Mouse (Mus musculus) spleen, adult 12 weeks (tissue): ENCODE data around the gene Pea15a.
"Not testable (repeated sequence)": the region's sequence is repeated elsewhere in the genome, so short reads cannot be mapped to it uniquely, and the experiment has no call there.

Experiments used
- DNase-seq: peaks from one replicate; pipeline ENCODE4 v3.0.0; 2022; ENCODE audit warnings: low spot score

The Pea15a gene

DNA sequence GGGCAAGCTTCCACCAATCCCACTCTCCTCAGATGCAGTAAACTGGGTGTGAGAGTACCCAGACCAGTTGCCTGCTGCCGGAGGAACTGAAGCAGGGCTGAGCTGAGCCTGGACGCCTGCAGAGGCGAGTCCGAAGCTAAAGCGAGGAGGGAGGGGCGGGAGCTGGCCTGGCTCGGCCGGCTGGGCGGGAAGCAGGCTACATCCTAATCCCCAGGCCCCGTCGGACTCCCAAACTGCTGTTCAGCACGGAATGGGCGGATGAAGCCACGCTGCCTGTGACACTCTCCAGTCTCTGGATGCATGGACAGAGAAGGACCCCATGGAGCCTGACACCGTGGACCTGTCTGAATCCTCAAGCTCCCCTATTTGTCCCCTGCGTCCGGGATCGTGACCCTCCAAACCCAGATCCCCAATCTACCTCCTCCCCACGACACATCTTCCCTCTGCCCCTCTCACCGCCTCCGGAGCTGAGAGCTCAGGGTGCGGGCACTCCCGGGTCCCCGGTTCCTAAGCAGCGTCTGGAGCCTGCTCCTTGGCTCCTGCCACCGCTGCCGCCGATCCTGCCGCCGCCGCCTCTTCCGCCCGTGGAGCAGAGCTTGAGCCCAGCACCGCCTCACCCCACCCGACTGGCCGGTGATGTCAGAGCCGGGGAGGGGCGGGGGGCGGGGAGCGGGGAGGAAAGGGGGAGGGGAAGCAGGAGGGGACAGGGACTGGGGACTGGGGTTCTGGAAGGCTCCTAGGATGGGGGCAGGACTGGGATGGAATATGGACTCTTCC is at the start of gene Pea15a:
Gene Pea15a, minus strand, starts transcription at position 664 of the 777 bp plus-strand sequence.
- peak; percentile 25 for DNase-seq

GRCm38 (mm10) chr1:172247679-172248078 is 41.1 kb upstream of the Pea15a start:
- no peak for DNase-seq

DNA sequence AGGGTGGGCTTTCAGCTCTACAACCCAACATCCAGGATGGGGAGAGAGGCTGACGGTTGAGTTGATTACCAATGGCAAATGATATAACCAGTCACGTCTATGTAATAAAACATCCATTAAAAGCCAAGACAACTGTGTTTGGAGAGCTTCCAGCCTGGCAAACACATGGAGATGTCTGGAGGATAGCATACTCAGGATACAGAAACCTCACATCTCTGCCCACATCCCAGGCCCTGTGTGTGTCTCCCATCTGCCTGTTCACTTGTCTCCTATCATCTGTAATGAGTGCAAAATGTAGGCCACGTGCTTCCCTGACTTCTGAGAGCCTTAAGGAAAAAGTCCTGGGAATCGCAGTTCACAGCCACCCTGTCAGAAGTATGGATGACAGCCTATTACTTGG is 40.6 kb upstream of the Pea15a start:
- no peak for DNase-seq

GRCm38 (mm10) chr1:172244645-172245044 is 38.0 kb upstream of the Pea15a start:
- not testable (repeated sequence) for DNase-seq

DNA sequence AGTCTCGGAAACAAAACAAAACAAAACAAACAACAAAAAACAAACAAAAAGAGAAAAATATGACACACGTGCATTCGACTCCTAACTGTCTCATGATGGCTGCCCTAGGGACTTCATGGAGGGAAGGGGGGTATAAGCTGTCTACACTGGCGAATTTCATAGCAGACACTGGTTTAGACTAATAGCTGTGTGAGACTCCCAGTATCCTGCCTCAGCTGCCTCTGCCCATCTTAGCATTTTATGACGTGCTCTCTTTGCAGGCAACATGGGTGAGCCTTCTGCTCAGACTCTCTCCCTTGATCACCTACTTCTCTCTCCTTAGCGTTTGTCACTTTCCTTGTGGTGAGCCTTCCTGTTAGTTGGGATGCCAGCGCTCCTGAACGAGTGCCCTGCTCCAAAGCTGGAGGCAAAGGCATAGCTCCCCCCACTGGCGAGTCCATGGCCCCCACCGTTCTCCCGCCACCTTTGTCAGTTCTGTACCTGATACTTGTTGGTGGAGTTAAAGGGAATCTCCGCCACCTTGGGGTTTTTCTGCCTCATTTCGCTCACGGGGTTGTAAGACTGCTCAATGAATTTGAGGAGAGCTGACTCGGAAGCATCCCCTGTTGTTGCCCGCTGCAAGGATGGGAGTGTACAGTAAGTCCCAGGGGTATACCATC is 37.1 kb upstream of the Pea15a start:
- DNase-seq = no peak

GRCm38 (mm10) chr1:172242401-172242800 is 35.8 kb upstream of the Pea15a start:
- no peak for DNase-seq

GRCm38 (mm10) chr1:172240945-172241708 is 34.5 kb upstream of the Pea15a start:
- DNase-seq = no peak

DNA sequence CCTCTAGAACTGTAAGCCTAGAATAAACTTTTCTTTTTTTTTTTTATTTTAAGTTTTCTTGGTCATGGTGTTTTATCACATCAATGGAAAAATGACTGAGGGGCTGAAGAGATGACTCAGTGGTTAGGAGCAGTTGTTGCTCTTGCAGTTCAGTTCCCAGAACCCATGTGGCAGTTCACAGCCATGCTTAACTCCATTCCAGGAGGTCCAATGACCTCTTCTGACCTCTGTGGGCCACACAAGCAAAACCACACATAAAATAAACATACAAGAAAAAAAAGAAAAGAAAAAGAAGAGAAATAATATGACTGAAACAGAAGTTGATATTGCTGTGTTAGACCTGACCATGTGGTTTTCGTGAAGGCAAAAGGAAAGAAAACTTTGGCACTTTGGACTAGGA is 22.6 kb upstream of the Pea15a start:
- DNase-seq = no peak

GRCm38 (mm10) chr1:172228209-172228608 is 21.6 kb upstream of the Pea15a start:
- DNase-seq = no peak

DNA sequence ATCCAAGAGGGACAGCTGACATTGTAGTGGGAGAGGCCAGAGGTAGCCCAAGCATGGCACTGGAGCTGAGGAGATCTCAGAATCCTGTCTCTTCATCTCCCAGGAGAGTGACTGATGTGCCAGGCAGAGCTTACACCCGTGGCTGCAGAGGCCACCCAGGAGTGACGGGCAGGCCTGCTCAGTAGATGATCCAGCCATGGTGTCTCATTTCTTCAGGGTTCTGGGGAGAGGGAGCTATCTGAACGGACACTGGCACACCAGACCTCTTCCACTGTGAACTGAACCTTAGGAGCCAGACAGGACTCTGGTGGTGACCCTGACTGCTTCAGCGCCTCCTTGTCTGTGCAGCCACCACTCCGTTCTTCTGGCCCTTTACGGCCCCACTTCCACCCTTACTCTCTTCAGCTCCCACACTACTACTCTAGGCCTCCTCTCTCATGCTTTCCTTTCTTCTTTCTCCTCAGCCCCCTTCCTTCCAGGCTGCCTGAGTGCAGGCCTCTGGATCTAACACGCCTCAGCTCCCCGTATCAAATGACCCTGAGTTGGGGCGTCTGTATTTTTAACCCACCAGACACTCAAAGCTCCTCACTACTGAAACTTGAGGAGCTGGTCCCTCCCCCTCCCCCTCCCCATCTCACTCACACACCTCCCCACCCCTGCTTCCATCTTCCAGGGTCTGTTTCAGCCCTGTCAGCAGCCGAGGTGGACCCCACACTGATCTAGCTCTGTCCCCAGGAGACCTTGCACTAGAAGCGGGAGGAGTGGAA is 14.9 kb upstream of the Pea15a start:
- DNase-seq = no peak

DNA sequence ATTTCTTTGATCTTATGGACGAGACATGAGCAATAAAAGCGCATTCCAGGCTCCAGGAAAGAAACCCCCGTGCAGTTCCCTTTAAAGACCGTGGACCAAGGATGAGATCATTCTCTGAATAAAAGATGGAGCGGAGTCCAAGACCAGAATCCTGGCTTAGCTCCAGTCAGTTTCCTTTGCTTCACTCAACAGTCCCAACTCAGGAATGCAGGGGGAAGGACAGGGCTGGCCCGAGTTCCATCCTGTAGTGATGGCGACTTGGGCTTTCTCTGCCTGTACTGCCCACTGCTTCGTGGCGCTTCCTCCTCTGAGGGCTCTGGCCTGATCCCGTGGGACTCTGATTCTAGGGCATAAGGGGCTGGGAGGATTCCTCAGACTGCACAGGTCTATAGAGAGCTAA is 13.8 kb upstream of the Pea15a start:
- no peak for DNase-seq

GRCm38 (mm10) chr1:172219451-172220406 is 13.1 kb upstream of the Pea15a start, which contains the start of gene Casq1:
Gene Casq1 (minus strand): TSS chr1:172219868.
- no peak for DNase-seq

GRCm38 (mm10) chr1:172218164-172218910 is 11.7 kb upstream of the Pea15a start:
- no peak for DNase-seq

- DNase-seq = peak; percentile 77
Observed at GRCm38 (mm10) chr1:172217148-172217547, 10.5 kb upstream of the Pea15a start.

- DNase-seq = no peak
Observed at GRCm38 (mm10) chr1:172214748-172215147, 8.1 kb upstream of the Pea15a start.

- DNase-seq = no peak
Observed at GRCm38 (mm10) chr1:172213771-172214170, 7.2 kb upstream of the Pea15a start.

DNA sequence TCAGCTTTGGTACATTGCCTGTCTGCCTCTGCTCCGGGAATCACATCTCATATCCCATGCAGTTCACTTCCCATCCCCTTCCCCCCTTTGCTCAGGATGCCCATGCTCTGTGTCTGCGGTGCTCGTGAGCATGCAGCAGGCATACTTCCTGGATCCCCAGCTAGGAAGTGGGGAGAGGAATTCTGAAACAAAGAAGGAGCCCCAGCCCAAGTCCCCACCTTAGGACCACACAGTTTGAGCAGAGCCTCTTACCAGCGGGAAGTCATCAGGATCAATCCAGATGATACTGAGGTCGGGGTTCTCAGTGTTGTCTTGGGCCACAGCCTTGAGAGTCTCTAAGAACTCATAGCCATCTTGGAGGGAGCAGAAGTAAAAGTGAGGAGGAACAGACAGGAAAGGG is 6.2 kb upstream of the Pea15a start:
- no peak for DNase-seq

DNA sequence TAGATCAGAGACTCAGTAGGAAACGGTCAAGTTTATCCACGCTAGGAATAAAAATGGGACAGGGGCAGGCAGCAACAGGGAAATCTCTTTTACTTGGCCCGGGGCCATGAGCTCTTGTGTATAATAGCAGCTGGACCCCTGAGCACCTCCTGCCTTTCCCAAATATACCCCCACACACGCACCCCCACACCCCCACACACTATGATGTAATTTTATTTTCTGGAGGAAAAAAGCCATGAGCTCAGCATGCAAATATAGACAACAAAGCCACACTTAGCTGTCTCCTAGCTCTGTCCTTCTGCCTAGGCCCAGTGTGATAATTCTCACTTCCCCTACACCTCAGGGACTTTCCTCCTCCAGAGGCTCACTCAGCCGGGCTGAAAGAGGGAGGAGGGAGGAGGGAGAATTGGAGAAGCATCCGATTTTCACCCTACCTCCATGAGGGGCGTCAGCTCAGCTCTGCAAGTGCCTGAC is 544 bp upstream of the Pea15a start:
- DNase-seq = no peak

- DNase-seq = no peak
Observed at GRCm38 (mm10) chr1:172205741-172206087, 890 bp downstream of the Pea15a start.
